Mouse (Mus musculus) fibroblast of lung, adult 2 months (primary cell): ENCODE measurements around the gene Vtn.
"Not testable (repeated sequence)": the region's sequence is repeated elsewhere in the genome, so short reads cannot be mapped to it uniquely, and the experiment has no call there.

Experiments
- DNase-seq: peaks from one replicate; pipeline ENCODE4 v3.0.0-alpha.2; 2011; ENCODE audit warnings: low read depth

Vtn gene

GRCm38 (mm10) chr11:78497544-78498522 lies 1.1 kb upstream of the Vtn start, which contains the start of gene Sarm1:
TSS of gene Sarm1 (minus strand) at chr11:78497754.
- peak; percentile 75 for DNase-seq

- DNase-seq: no peak
Observed at GRCm38 (mm10) chr11:78499543-78499942, 652 bp downstream of the Vtn start.

- DNase-seq: no peak
Observed at GRCm38 (mm10) chr11:78500623-78501202, 1.8 kb downstream of the Vtn start.

GRCm38 (mm10) chr11:78501529-78501928 lies 2.6 kb downstream of the Vtn start:
- DNase-seq: no peak

- no peak for DNase-seq
Observed at GRCm38 (mm10) chr11:78502909-78503650, 4.2 kb downstream of the Vtn start, which contains the start of gene Sebox. TSS of gene Sebox (plus strand) at chr11:78503447.

GRCm38 (mm10) chr11:78505430-78505829 lies 6.5 kb downstream of the Vtn start:
- no peak for DNase-seq

- DNase-seq: no peak
Observed at GRCm38 (mm10) chr11:78509148-78509547, 10.3 kb downstream of the Vtn start.

- DNase-seq: peak; percentile 66
Observed at GRCm38 (mm10) chr11:78512025-78512957, 13.4 kb downstream of the Vtn start, which contains the start of the genes Tmem199 and Poldip2. TSS of gene Tmem199 (minus strand) at chr11:78512172. TSS of gene Poldip2 (plus strand) at chr11:78512193.

GRCm38 (mm10) chr11:78513106-78513790 lies 14.4 kb downstream of the Vtn start:
- no peak for DNase-seq

GRCm38 (mm10) chr11:78515549-78516325 lies 16.8 kb downstream of the Vtn start:
- no peak for DNase-seq

GRCm38 (mm10) chr11:78518931-78519330 lies 20.0 kb downstream of the Vtn start:
- DNase-seq: no peak

- no peak for DNase-seq
Observed at GRCm38 (mm10) chr11:78521880-78522279, 23.0 kb downstream of the Vtn start.

GRCm38 (mm10) chr11:78522481-78522997 lies 23.6 kb downstream of the Vtn start:
- peak; percentile 87 for DNase-seq

- DNase-seq: peak; percentile 53
Observed at GRCm38 (mm10) chr11:78523241-78523955, 24.5 kb downstream of the Vtn start.

- no peak for DNase-seq
Observed at GRCm38 (mm10) chr11:78524838-78525237, 25.9 kb downstream of the Vtn start.

- DNase-seq: no peak
Observed at GRCm38 (mm10) chr11:78528714-78529113, 29.8 kb downstream of the Vtn start.

GRCm38 (mm10) chr11:78530001-78530400 lies 31.1 kb downstream of the Vtn start:
- no peak for DNase-seq

- no peak for DNase-seq
Observed at GRCm38 (mm10) chr11:78531046-78531445, 32.2 kb downstream of the Vtn start.

GRCm38 (mm10) chr11:78531515-78531914 lies 32.6 kb downstream of the Vtn start:
- DNase-seq: not testable (repeated sequence)
